Mouse (Mus musculus) neural tube, embryonic 13.5 days (tissue): ENCODE data around the gene Gas2. TPM values are rescaled to one million over a fixed set of nuclear protein-coding genes. Genes with fewer than 3 reads are reported as not detected.

Source experiments
- ATAC-seq: fragments of 200-750 bp; cut with Nextera tagmentation; 2 replicates; pipeline ENCODE4 v1.8.0; 2017; ENCODE audit warnings: low read depth, mild to moderate bottlenecking, moderate TSS enrichment, moderate library complexity
- H3K27ac ChIP-seq: fragments of 300-500 bp; sonication (generic); replicated peaks from 2 replicates; pipeline ENCODE4 v1.5.1; 2015; ENCODE audit warnings: moderate library complexity, mild to moderate bottlenecking, inconsistent platforms
- H3K27me3 ChIP-seq: fragments of 300-500 bp; sonication (generic); 2 replicates; pipeline ENCODE4 v1.6.1; 2015; ENCODE audit warnings: mild to moderate bottlenecking, inconsistent platforms
- H3K36me3 ChIP-seq: fragments of 300-500 bp; sonication (generic); 2 replicates; pipeline ENCODE4 v1.6.1; 2015; ENCODE audit warnings: mild to moderate bottlenecking, inconsistent platforms
- H3K4me1 ChIP-seq: fragments of 300-500 bp; sonication (generic); replicated peaks from 2 replicates; pipeline ENCODE4 v1.6.1; 2015; ENCODE audit warnings: inconsistent platforms
- H3K4me2 ChIP-seq: fragments of 300-500 bp; sonication (generic); 2 replicates; pipeline ENCODE4 v1.6.1; 2015; ENCODE audit warnings: inconsistent platforms, mild to moderate bottlenecking, moderate library complexity
- H3K4me3 ChIP-seq: fragments of 300-500 bp; sonication (generic); 2 replicates; pipeline ENCODE4 v1.5.1; 2015; ENCODE audit warnings: mild to moderate bottlenecking, inconsistent platforms
- H3K9ac ChIP-seq: fragments of 300-500 bp; sonication (generic); 2 replicates; pipeline ENCODE4 v1.6.1; 2015; ENCODE audit warnings: moderate library complexity, mild to moderate bottlenecking, inconsistent platforms
- H3K9me3 ChIP-seq: fragments of 300-500 bp; sonication (generic); 2 replicates; pipeline ENCODE4 v1.6.1; 2016; ENCODE audit warnings: inconsistent platforms
- WGBS: fragments of 180-500 bp; shearing (Covaris S2); methylation state at CpG from one replicate; pipeline ENCODE4 v1.1.7; 2015; 5-methylcytosine and 5-hydroxymethylcytosine counted together
- polyA plus RNA-seq: library from polyadenylated mRNA; unstranded; fragments of >200 nt; fragmentation: Nextera tagmentation; extraction: Ambion mirVana; gene quantifications from 2 replicates; pipeline ENCODE4 v1.2.1, GENCODE M21; 2015

Gene Gas2
- polyA plus RNA-seq, 1 experiment from 2014 or later, result 19.8 TPM

DNA sequence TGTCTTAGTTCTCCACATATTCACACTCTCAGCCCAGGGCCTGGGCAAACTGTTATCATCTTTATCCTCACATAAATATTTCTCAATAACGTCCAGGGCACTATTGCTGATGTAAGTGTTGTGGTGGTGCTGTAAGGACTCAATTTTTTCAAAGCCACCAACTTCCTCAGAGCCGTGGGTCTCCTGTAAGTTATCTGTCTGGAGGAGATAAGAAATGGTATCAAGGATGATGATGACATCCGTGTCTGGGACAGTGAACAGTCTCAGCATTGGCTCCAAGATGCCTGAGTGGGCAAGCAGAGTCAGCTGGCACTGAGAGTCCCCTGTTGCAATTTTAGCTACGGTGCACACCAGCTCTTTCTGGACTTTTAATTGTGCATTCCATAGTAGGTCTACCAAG lies 160.2 kb downstream of the Gas2 start:
- 86% methylated on average over 4 of the region's 4 CpGs for WGBS
- Histone ChIP-seq H3K4me3 (no peak overlapping the region), H3K9ac (no peak overlapping the region), H3K27ac (no peak overlapping the region), H3K4me2 (no peak overlapping the region), H3K9me3 (no peaks in the 10 kb centered on the region), H3K4me1 (no peaks in the 10 kb centered on the region), H3K36me3 (no peaks in the 10 kb centered on the region), H3K27me3 (no peaks in the 10 kb centered on the region)
- no peak for ATAC-seq

DNA sequence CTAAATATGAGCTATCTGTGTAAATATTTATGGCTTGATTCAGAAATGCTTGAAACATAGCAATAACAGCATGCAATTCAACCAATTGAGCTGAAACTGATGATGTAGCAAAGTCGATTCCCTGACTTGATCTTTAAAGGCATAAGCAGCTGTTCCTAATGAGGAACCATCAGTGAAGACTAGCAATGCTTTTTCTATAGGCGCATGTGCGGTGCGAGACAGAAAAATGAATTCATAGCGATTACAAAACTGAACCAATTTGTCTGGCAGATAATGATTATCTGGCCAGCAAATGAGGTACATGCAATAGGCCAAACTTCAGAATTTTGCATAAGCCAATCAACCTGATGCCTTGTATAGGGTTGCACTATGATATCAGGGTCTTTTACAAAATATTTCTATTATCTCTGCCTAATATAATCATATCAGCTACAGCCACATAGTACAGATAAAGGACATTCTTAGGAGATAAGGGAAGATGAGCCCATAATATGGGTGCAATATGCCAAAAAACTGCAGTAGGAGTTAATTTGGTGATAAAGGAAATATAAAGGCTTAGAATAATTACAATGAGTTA lies 162.3 kb downstream of the Gas2 start:
- no peaks in the 10 kb centered on the region for H3K9me3 ChIP-seq
- H3K27me3 ChIP-seq, result no peaks in the 10 kb centered on the region
- H3K36me3 ChIP-seq, result no peaks in the 10 kb centered on the region
- no peak overlapping the region for H3K4me3 ChIP-seq
- H3K4me2 ChIP-seq, result no peak overlapping the region
- no peak for ATAC-seq
- 90% methylated on average over 5 of the region's 5 CpGs for WGBS
- no peak overlapping the region for H3K9ac ChIP-seq
- no peaks in the 10 kb centered on the region for H3K4me1 ChIP-seq
- H3K27ac ChIP-seq, result no peak overlapping the region

DNA sequence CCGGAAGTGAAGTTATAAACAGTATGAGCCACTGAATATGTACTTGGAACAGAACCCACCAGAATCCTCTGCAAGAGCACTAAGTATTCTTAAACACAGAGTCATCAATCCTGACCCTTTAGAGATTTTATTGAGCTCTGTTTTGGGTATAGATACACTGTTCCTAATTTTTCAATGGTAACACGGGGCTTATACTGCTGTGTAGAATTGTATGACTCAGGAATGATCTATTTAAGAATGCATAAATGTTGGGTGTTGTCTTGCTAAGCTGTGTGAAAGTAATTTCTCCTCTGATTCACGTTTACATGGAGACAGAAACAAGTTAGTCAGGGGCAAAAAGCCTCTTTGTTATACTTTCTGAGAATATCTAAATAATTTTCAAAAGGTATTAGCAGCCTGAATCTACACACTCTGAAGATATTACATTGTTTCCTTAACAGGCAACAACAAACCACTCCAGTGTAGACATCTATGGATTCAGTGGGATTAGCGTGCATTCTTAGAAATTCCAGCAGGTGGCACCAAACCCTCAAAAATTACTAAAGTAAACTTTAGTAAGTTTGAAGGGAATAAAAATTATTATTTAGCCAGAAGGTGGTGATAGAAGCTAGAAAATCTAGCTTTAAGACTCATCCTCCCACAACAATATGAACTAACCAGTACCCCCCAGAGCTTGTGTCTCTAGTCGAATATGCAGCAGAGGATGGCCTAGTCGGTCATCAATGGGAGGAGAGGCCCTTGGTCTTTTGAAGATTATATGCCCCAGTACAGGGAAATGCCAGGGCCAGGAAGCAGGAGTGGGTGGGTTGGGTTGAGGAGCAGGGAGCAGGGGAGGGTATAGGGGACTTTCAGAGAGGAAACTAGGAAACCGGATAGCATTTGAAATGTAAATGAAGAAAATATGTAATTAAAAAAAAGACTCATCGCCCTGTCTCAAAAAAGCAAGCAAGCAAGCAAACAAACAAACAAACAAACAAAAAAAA lies 176.1 kb downstream of the Gas2 start:
- Histone ChIP-seq H3K9ac (no peak overlapping the region), H3K27me3 (no peaks in the 10 kb centered on the region), H3K9me3 (no peaks in the 10 kb centered on the region), H3K4me3 (no peak overlapping the region), H3K27ac (no peak overlapping the region), H3K4me2 (no peak overlapping the region), H3K4me1 (no peaks in the 10 kb centered on the region), H3K36me3 (no peaks in the 10 kb centered on the region)
- peak; percentile 61 for ATAC-seq
- WGBS, result 50% methylated on average over 8 of the region's 8 CpGs

Other genes with a start within 250 kb of the Gas2 start
- gene Slc17a6, start 240.0 kb upstream of the Gas2 start, polyA plus RNA-seq, result 78.3 and 85.1 TPM in 2 replicates
- 11.2 and 12.5 TPM in 2 replicates for gene Fancf, start 252 bp downstream of the Gas2 start, polyA plus RNA-seq
- 26.5 and 26.6 TPM in 2 replicates for gene Svip, start 144.0 kb downstream of the Gas2 start, polyA plus RNA-seq
- gene 1700015G11Rik, start 153.7 kb downstream of the Gas2 start, polyA plus RNA-seq, result not detected in 2 replicates